Mouse (Mus musculus) kidney, embryonic 14.5 days (tissue): ENCODE measurements around the gene Hinfp. TPM values are rescaled to one million over a fixed set of nuclear protein-coding genes. Genes with fewer than 3 reads are reported as not detected.

Experiments used
- ATAC-seq: fragments of 200-750 bp; cut with Nextera tagmentation; 2 replicates; pipeline ENCODE4 v1.8.0; 2017; ENCODE audit warnings: moderate number of reproducible peaks, mild to moderate bottlenecking, moderate TSS enrichment, moderate library complexity; ENCODE audit not compliant: low FRiP score, low TSS enrichment
- H3K27ac ChIP-seq: fragments of 300-500 bp; sonication (generic); 2 replicates; pipeline ENCODE4 v1.5.1; 2014; ENCODE audit warnings: low read depth, mild to moderate bottlenecking, low read length, moderate library complexity, mixed read lengths
- H3K27me3 ChIP-seq: fragments of 300-500 bp; sonication (generic); 2 replicates; pipeline ENCODE4 v1.6.1; 2014; ENCODE audit warnings: mild to moderate bottlenecking, low read length; ENCODE audit not compliant: control insufficient read depth, insufficient read depth
- H3K36me3 ChIP-seq: fragments of 300-500 bp; sonication (generic); 2 replicates; pipeline ENCODE4 v1.6.1; 2014; ENCODE audit warnings: low read length, mixed read lengths; ENCODE audit not compliant: control insufficient read depth, insufficient read depth
- H3K4me1 ChIP-seq: fragments of 300-500 bp; sonication (generic); 2 replicates; pipeline ENCODE4 v1.6.1; 2014; ENCODE audit warnings: low read length, mixed read lengths; ENCODE audit not compliant: control insufficient read depth, insufficient read depth
- H3K4me2 ChIP-seq: fragments of 300-500 bp; sonication (generic); replicated peaks from 2 replicates; pipeline ENCODE4 v1.6.1; 2014; ENCODE audit warnings: low read depth, mild to moderate bottlenecking, low read length
- H3K4me3 ChIP-seq: fragments of 300-500 bp; sonication (generic); 2 replicates; pipeline ENCODE4 v1.5.1; 2014; ENCODE audit warnings: mild to moderate bottlenecking, low read length
- H3K9ac ChIP-seq: fragments of 300-500 bp; sonication (generic); 2 replicates; pipeline ENCODE4 v1.6.1; 2014; ENCODE audit warnings: low read depth, mild to moderate bottlenecking, low read length, moderate library complexity
- H3K9me3 ChIP-seq: fragments of 300-500 bp; sonication (generic); 2 replicates; pipeline ENCODE4 v1.6.1; 2016; ENCODE audit warnings: low read length; ENCODE audit not compliant: control insufficient read depth
- WGBS: fragments of 180-500 bp; shearing (Covaris S2); extraction: QIAGEN DNeasy Blood & Tissue Kit; methylation state at CpG from one replicate; pipeline ENCODE4 v1.1.7; 2014; 5-methylcytosine and 5-hydroxymethylcytosine counted together
- polyA plus RNA-seq: library from polyadenylated mRNA; unstranded; fragments of >200 nt; fragmentation: Nextera tagmentation; extraction: Ambion mirVana; gene quantifications from 2 replicates; pipeline ENCODE4 v1.2.1, GENCODE M21; 2014

The Hinfp gene
- polyA plus RNA-seq, 1 experiment from 2014 or later: 24.5 TPM

DNA sequence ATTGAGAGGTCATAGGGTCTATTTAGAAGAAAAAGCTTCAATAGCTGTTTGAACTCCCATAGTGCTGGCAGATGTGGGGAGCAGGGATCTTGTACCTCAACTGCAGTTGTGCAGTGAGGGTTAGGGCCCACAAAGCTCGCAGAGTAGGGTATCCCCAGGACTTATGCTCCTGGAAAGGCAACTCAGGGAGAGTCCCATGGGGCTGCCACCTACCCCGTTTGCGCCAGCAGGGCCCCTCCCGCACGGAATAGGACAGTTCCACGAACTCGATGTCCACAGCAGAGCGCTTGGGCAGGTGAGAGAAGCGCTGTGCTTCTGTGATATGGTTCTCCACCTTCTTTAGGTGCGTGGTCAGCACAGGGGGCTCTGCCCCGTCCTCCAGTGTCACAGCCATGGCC is 18.5 kb downstream of the Hinfp start:
- WGBS: 5% methylated on average over 11 of the region's 11 CpGs
- Histone ChIP-seq H3K9ac (peak overlapping the region; percentile 66), H3K9me3 (no peaks in the 10 kb centered on the region), H3K27me3 (peaks cover 21% of the 10 kb centered on the region), H3K4me2 (peak overlapping the region; percentile 96), H3K4me3 (peak overlapping the region; percentile 64), H3K36me3 (peaks cover 3% of the 10 kb centered on the region; the same call in 1 of the 2 replicates), H3K4me1 (peaks cover 10% of the 10 kb centered on the region), H3K27ac (no peak overlapping the region)
- 0 out of 2 replicates have a peak, but pooled peaks have one; percentile 10 for ATAC-seq

GRCm38 (mm10) chr9:44286256-44286850 is 19.1 kb downstream of the Hinfp start:
- peak overlapping the region; percentile 4; the same call in 1 of the 2 replicates for H3K4me3 ChIP-seq
- peaks cover 10% of the 10 kb centered on the region for H3K4me1 ChIP-seq
- no peaks in the 10 kb centered on the region for H3K9me3 ChIP-seq
- no peak for ATAC-seq
- 12% methylated on average over 6 of the region's 6 CpGs for WGBS
- no peak overlapping the region for H3K4me2 ChIP-seq
- no peak overlapping the region for H3K9ac ChIP-seq
- H3K36me3 ChIP-seq: peaks cover 3% of the 10 kb centered on the region; the same call in 1 of the 2 replicates
- peaks cover 21% of the 10 kb centered on the region for H3K27me3 ChIP-seq
- H3K27ac ChIP-seq: no peak overlapping the region

GRCm38 (mm10) chr9:44283183-44283582 is 22.3 kb downstream of the Hinfp start:
- WGBS: 56% methylated on average over 5 of the region's 5 CpGs
- H3K27ac ChIP-seq: no peak overlapping the region
- H3K4me1 ChIP-seq: peaks cover under 1% of the 10 kb centered on the region
- H3K9ac ChIP-seq: no peak overlapping the region
- H3K9me3 ChIP-seq: no peaks in the 10 kb centered on the region
- peaks cover 17% of the 10 kb centered on the region for H3K27me3 ChIP-seq
- ATAC-seq: no peak
- no peaks in the 10 kb centered on the region for H3K36me3 ChIP-seq
- H3K4me3 ChIP-seq: no peak overlapping the region
- H3K4me2 ChIP-seq: no peak overlapping the region

GRCm38 (mm10) chr9:44269973-44270372 is 35.5 kb downstream of the Hinfp start:
- Histone ChIP-seq H3K36me3 (no peaks in the 10 kb centered on the region), H3K9me3 (peaks cover 3% of the 10 kb centered on the region; the same call in 1 of the 2 replicates), H3K9ac (no peak overlapping the region), H3K27ac (no peak overlapping the region), H3K27me3 (no peaks in the 10 kb centered on the region), H3K4me2 (no peak overlapping the region), H3K4me3 (no peak overlapping the region), H3K4me1 (peaks cover 6% of the 10 kb centered on the region; the same call in 1 of the 2 replicates)
- ATAC-seq: no peak
- WGBS: 92% methylated on average over 4 of the region's 4 CpGs

DNA sequence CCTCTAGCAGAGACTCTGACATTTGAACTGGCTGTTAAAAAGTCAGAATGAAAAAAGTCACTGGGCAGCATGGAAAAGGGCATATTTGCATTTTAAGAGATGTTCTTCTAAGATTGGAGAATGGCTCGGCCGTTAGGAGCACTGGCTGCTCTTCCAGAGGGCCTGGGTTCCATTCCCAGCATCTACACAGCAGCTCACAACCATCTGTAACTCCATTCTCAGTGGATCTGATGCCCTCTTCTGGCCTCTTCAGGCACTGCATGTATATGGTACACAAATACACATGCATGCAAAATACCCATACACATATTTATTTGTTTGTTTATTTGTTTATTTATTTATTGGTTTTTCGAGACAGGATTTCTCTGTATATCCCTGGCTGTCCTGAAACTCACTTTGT is 36.4 kb downstream of the Hinfp start:
- no peak for ATAC-seq
- Histone ChIP-seq H3K9ac (no peak overlapping the region), H3K4me1 (peaks cover 6% of the 10 kb centered on the region; the same call in 1 of the 2 replicates), H3K4me2 (no peak overlapping the region), H3K27ac (no peak overlapping the region), H3K36me3 (no peaks in the 10 kb centered on the region), H3K27me3 (no peaks in the 10 kb centered on the region), H3K4me3 (no peak overlapping the region), H3K9me3 (peaks cover 3% of the 10 kb centered on the region; the same call in 1 of the 2 replicates)
- 91% methylated on average over 3 of the region's 3 CpGs for WGBS

DNA sequence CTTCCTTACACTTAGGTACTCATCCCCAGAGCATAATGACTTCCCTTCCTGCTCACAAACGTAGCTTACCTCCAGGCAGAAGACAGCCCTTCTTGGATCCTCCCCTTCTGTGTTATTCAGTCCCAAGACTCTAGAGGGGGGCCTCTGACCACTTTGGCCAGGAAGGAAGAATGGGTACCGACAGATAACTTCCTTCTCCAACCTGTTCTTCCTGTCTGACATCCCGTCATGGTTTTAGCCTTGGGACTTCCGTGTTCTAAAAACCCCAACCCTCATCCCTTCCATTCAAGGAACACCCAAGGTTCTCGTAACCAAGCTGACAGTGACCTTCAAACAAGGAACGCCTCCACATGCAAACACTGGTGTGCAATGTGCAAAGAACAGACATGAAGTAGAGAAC is 37.0 kb downstream of the Hinfp start, which contains the start of gene Nlrx1:
Gene Nlrx1 (minus strand): TSS at position 168 of the 400 bp plus-strand sequence.
- 70% methylated on average over 6 of the region's 6 CpGs for WGBS
- Histone ChIP-seq H3K9ac (peak within 1 kb of the TSS; percentile 90), H3K4me2 (peak within 1 kb of the TSS; percentile 82), H3K36me3 (no peaks in the 10 kb centered on the region), H3K27ac (peak within 1 kb of the TSS; percentile 53; the same call in 1 of the 2 replicates), H3K9me3 (peaks cover 3% of the 10 kb centered on the region; the same call in 1 of the 2 replicates), H3K4me1 (peaks cover 6% of the 10 kb centered on the region; the same call in 1 of the 2 replicates), H3K4me3 (peak within 1 kb of the TSS; percentile 52), H3K27me3 (no peaks in the 10 kb centered on the region)
- 0 out of 2 replicates have a peak, but pooled peaks have one; percentile 6 for ATAC-seq

- peak overlapping the region; percentile 53; the same call in 1 of the 2 replicates for H3K27ac ChIP-seq
- peaks cover 3% of the 10 kb centered on the region; the same call in 1 of the 2 replicates for H3K9me3 ChIP-seq
- H3K4me1 ChIP-seq: peaks cover 6% of the 10 kb centered on the region; the same call in 1 of the 2 replicates
- no peaks in the 10 kb centered on the region for H3K36me3 ChIP-seq
- H3K4me3 ChIP-seq: peak overlapping the region; percentile 52
- peak; percentile 87 for ATAC-seq
- peak overlapping the region; percentile 90 for H3K9ac ChIP-seq
- WGBS: 6% methylated on average over 28 of the region's 28 CpGs
- peak overlapping the region; percentile 82 for H3K4me2 ChIP-seq
- H3K27me3 ChIP-seq: no peaks in the 10 kb centered on the region
These were observed 37.5 kb downstream of the Hinfp start for GRCm38 (mm10) chr9:44268027-44268360.

DNA sequence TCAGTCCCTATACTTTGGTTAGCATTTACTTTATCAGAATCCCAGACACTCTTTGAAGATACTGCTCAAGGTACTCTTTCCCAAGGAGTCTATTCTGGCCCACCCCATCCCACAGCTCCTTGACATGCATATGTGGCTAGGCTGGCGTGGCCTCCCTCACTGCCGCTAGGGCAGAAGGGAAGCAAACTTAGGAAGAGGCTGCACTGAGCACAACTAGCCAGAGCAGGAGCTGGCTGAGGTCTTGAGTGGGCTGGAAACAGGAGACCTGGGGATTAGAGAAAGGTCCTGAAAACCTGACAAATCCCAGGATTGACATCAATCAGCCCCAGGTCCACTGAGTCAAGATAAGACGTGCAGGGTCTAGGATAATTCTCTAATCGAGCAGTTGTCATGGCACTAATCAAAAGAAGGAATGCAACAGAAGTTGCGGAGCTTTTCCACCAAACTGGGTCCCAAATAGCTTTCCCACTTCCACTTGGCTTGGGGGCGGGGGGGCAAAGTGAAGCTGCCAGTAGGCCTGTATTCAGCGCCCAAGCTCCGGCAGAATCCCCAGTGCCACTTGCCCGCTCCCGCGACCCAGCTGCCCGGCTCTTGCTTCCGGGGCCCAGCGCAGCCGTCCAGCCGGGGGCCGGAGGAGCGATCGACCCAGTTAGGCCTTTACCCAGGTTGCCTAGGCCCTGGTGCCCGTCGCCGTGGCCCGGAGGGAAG is 38.0 kb downstream of the Hinfp start:
- Histone ChIP-seq H3K27me3 (no peaks in the 10 kb centered on the region), H3K4me2 (peak overlapping the region; percentile 82), H3K27ac (peak overlapping the region; percentile 53; the same call in 1 of the 2 replicates), H3K9ac (peak overlapping the region; percentile 90), H3K36me3 (no peaks in the 10 kb centered on the region), H3K4me1 (peaks cover 6% of the 10 kb centered on the region; the same call in 1 of the 2 replicates), H3K4me3 (peak overlapping the region; percentile 52), H3K9me3 (peaks cover 3% of the 10 kb centered on the region; the same call in 1 of the 2 replicates)
- WGBS: 15% methylated on average over 20 of the region's 23 CpGs
- peak; percentile 47; the same call in 1 of the 2 replicates for ATAC-seq
